Mouse (Mus musculus): Measurements from ENCODE around the gene Rbp7.
"Not testable (repeated sequence)": the region's sequence is repeated elsewhere in the genome, so short reads cannot be mapped to it uniquely, and the experiment has no call there.

Gene Rbp7

GRCm38 (mm10) chr4:149454879-149455278, at the start of gene Rbp7:
TSS of gene Rbp7 (minus strand) at chr4:149454978.
- DNase-seq: no peak

GRCm38 (mm10) chr4:149504363-149504762, 49.6 kb upstream of the Rbp7 start:
- no peak for DNase-seq

- no peak for DNase-seq
Measured at GRCm38 (mm10) chr4:149499790-149500189, 45.0 kb upstream of the Rbp7 start.

GRCm38 (mm10) chr4:149498901-149499300, 44.1 kb upstream of the Rbp7 start:
- no peak for DNase-seq

- no peak for DNase-seq
Measured at GRCm38 (mm10) chr4:149496612-149497011, 41.8 kb upstream of the Rbp7 start.

- DNase-seq: no peak
Measured at GRCm38 (mm10) chr4:149491151-149491550, 36.4 kb upstream of the Rbp7 start.

GRCm38 (mm10) chr4:149489415-149490240, 34.9 kb upstream of the Rbp7 start:
- DNase-seq: no peak

GRCm38 (mm10) chr4:149487729-149488128, 33.0 kb upstream of the Rbp7 start:
- no peak for DNase-seq

- no peak for DNase-seq
Measured at GRCm38 (mm10) chr4:149485825-149486206, 31.0 kb upstream of the Rbp7 start.

- DNase-seq: peak; percentile 89
Measured at GRCm38 (mm10) chr4:149485053-149485824, 30.5 kb upstream of the Rbp7 start, which contains the start of the genes Nmnat1 and Lzic. TSS of gene Nmnat1 (minus strand) at chr4:149485202. TSS of gene Lzic (plus strand) at chr4:149485229.

GRCm38 (mm10) chr4:149484566-149484965, 29.8 kb upstream of the Rbp7 start:
- DNase-seq: no peak

- DNase-seq: no peak
Measured at GRCm38 (mm10) chr4:149477078-149477477, 22.3 kb upstream of the Rbp7 start, which contains the start of gene Tmem274. TSS of gene Tmem274 (plus strand) at chr4:149477378.

GRCm38 (mm10) chr4:149475096-149475495, 20.3 kb upstream of the Rbp7 start:
- no peak for DNase-seq

- no peak for DNase-seq
Measured at GRCm38 (mm10) chr4:149469557-149469956, 14.8 kb upstream of the Rbp7 start.

- DNase-seq: no peak
Measured at GRCm38 (mm10) chr4:149463435-149463950, 8.7 kb upstream of the Rbp7 start.

- DNase-seq: no peak
Measured at GRCm38 (mm10) chr4:149462305-149462971, 7.7 kb upstream of the Rbp7 start.

- DNase-seq: peak; percentile 88
Measured at GRCm38 (mm10) chr4:149461579-149462304, 7.0 kb upstream of the Rbp7 start.

- DNase-seq: not testable (repeated sequence)
Measured at GRCm38 (mm10) chr4:149460475-149460874, 5.7 kb upstream of the Rbp7 start.

GRCm38 (mm10) chr4:149459425-149459824, 4.6 kb upstream of the Rbp7 start:
- DNase-seq: no peak

GRCm38 (mm10) chr4:149458526-149458925, 3.7 kb upstream of the Rbp7 start:
- no peak for DNase-seq

- DNase-seq: no peak
Measured at GRCm38 (mm10) chr4:149457831-149458430, 3.2 kb upstream of the Rbp7 start.

GRCm38 (mm10) chr4:149457163-149457562, 2.4 kb upstream of the Rbp7 start:
- DNase-seq: not testable (repeated sequence)
